Mouse (Mus musculus) MEL (cell line): Measurements from ENCODE around the gene Gatad2a. TPM values are rescaled to one million over a fixed set of nuclear protein-coding genes. Genes with fewer than 3 reads are reported as not detected.

Experiments used
- DNase-seq: peaks from one replicate; pipeline ENCODE4 v3.0.0; 2011; ENCODE audit warnings: low read depth, low spot score
- H3K27ac ChIP-seq: 2 replicates; pipeline ENCODE4 v1.5.1; 2012; ENCODE audit warnings: low read depth, mild to moderate bottlenecking, control low read depth, low read length, moderate library complexity; ENCODE audit not compliant: control insufficient read depth
- H3K27me3 ChIP-seq, 2 experiments: fragments of 150-350 bp in 1 of 2; sonication (generic) in 1 of 2; 2 replicates each; pipeline ENCODE4 v1.6.1; 2012; ENCODE audit warnings: low read length in 2 of 2, mild to moderate bottlenecking in 2 of 2, improper control_type of control experiment in 1 of 2, moderate library complexity in 1 of 2; ENCODE audit not compliant: insufficient read depth in 2 of 2, control insufficient read depth in 1 of 2
- H3K36me3 ChIP-seq, 2 experiments: 2 replicates each; pipeline ENCODE4 v1.6.1; 2012 to 2014; ENCODE audit warnings: low read length in 2 of 2, improper control_type of control experiment in 1 of 2, inconsistent platforms in 1 of 2, mild to moderate bottlenecking in 1 of 2; ENCODE audit not compliant: insufficient read depth in 2 of 2, control insufficient read depth in 1 of 2
- H3K4me1 ChIP-seq, 2 experiments: fragments of 150-350 bp in 1 of 2; sonication (generic) in 1 of 2; 2 replicates each; pipeline ENCODE4 v1.6.1; 2012; ENCODE audit warnings: low read length in 2 of 2, improper control_type of control experiment in 1 of 2, mild to moderate bottlenecking in 1 of 2; ENCODE audit not compliant: insufficient read depth in 2 of 2, control insufficient read depth in 1 of 2
- H3K4me3 ChIP-seq, 2 experiments: fragments of 150-350 bp in 1 of 2; sonication (generic) in 1 of 2; 2 replicates each; pipeline ENCODE4 v1.5.1; 2012; ENCODE audit warnings: low read depth in 2 of 2, low read length in 2 of 2, mild to moderate bottlenecking in 2 of 2, moderate library complexity in 2 of 2, control low read depth in 1 of 2, improper control_type of control experiment in 1 of 2; ENCODE audit not compliant: control insufficient read depth in 1 of 2, insufficient read depth in 1 of 2
- H3K79me2 ChIP-seq: 2 replicates; pipeline ENCODE4 v1.6.1; 2012; ENCODE audit warnings: mild to moderate bottlenecking, low read length, moderate library complexity; ENCODE audit not compliant: control insufficient read depth, poor library complexity, insufficient read depth
- H3K9ac ChIP-seq: 2 replicates; pipeline ENCODE4 v1.6.1; 2012; ENCODE audit warnings: low read depth, mild to moderate bottlenecking, control low read depth, low read length, moderate library complexity; ENCODE audit not compliant: control insufficient read depth, poor library complexity, severe bottlenecking
- H3K9me3 ChIP-seq: fragments of 150-350 bp; sonication (generic); replicated peaks from 2 replicates; pipeline ENCODE4 v1.6.1; 2012; ENCODE audit warnings: mild to moderate bottlenecking, low read length, improper control_type of control experiment, moderate library complexity; ENCODE audit not compliant: insufficient read depth
- EP300 ChIP-seq, 2 experiments: IDR thresholded peaks; 2 replicates each; pipeline ENCODE4 v1.6.1; 2011; ENCODE audit warnings: improper control_type of control experiment in 2 of 2, low read length in 2 of 2, low read depth in 1 of 2, mild to moderate bottlenecking in 1 of 2
- ETS1 ChIP-seq: IDR thresholded peaks from 2 replicates; pipeline ENCODE4 v1.6.1; 2012; ENCODE audit warnings: low read depth, mild to moderate bottlenecking, inconsistent platforms, low read length, improper control_type of control experiment, moderate library complexity
- MAFK ChIP-seq: IDR thresholded peaks from 2 replicates; pipeline ENCODE4 v1.6.1; 2011; ENCODE audit warnings: low read depth, mild to moderate bottlenecking, low read length, improper control_type of control experiment, borderline replicate concordance
- MAZ ChIP-seq: IDR thresholded peaks from 2 replicates; pipeline ENCODE4 v1.6.1; 2012; ENCODE audit warnings: low read depth, mild to moderate bottlenecking, inconsistent platforms, low read length, improper control_type of control experiment
- MEF2A ChIP-seq: IDR thresholded peaks from 2 replicates; pipeline ENCODE4 v1.6.1; 2014; ENCODE audit warnings: low read depth, mild to moderate bottlenecking, inconsistent platforms, low read length, improper control_type of control experiment; ENCODE audit not compliant: poor library complexity, insufficient replicate concordance, severe bottlenecking; ENCODE audit errors: extremely low read depth
- MXI1 ChIP-seq: IDR thresholded peaks from 2 replicates; pipeline ENCODE4 v1.6.1; 2011; ENCODE audit warnings: mild to moderate bottlenecking, low read depth, low read length, improper control_type of control experiment
- POLR2A ChIP-seq, 2 experiments: IDR thresholded peaks; 2 replicates each; pipeline ENCODE4 v1.6.1; 2011 to 2012; ENCODE audit warnings: low read length in 2 of 2, mild to moderate bottlenecking in 2 of 2, control low read depth in 1 of 2, improper control_type of control experiment in 1 of 2, low read depth in 1 of 2, moderate library complexity in 1 of 2; ENCODE audit not compliant: control insufficient read depth in 1 of 2, insufficient read depth in 1 of 2, poor library complexity in 1 of 2
- POLR2AphosphoS2 ChIP-seq: IDR thresholded peaks from 2 replicates; pipeline ENCODE4 v1.6.1; 2011; ENCODE audit warnings: low read length, improper control_type of control experiment
- POLR2AphosphoS5 ChIP-seq: IDR thresholded peaks from 2 replicates; pipeline ENCODE4 v1.6.1; 2012; ENCODE audit warnings: low read depth, borderline replicate concordance, mild to moderate bottlenecking, inconsistent platforms, low read length, moderate library complexity, mixed read lengths
- SIN3A ChIP-seq: IDR thresholded peaks from 2 replicates; pipeline ENCODE4 v1.6.1; 2012; ENCODE audit warnings: low read length, improper control_type of control experiment, inconsistent platforms
- TAL1 ChIP-seq: IDR thresholded peaks from 2 replicates; pipeline ENCODE4 v1.6.1; 2012; ENCODE audit warnings: mild to moderate bottlenecking, inconsistent platforms, low read length, moderate library complexity, mixed read lengths
- TBP ChIP-seq: IDR thresholded peaks from 2 replicates; pipeline ENCODE4 v1.8.0; 2011; ENCODE audit warnings: low read depth, low read length, improper control_type of control experiment
- TCF12 ChIP-seq: IDR thresholded peaks from 2 replicates; pipeline ENCODE4 v1.6.1; 2014; ENCODE audit warnings: low read depth, mild to moderate bottlenecking, inconsistent platforms, low read length, improper control_type of control experiment, moderate library complexity
- USF1 ChIP-seq: IDR thresholded peaks from 2 replicates; pipeline ENCODE4 v1.6.1; 2014; ENCODE audit warnings: low read depth, mild to moderate bottlenecking, inconsistent platforms, low read length, improper control_type of control experiment, moderate library complexity
- USF2 ChIP-seq, 2 experiments: IDR thresholded peaks; 2 replicates each; pipeline ENCODE4 v1.6.1; 2011 to 2012; ENCODE audit warnings: improper control_type of control experiment in 2 of 2, low read length in 2 of 2, borderline replicate concordance in 1 of 2, inconsistent platforms in 1 of 2, low read depth in 1 of 2, mild to moderate bottlenecking in 1 of 2; ENCODE audit not compliant: insufficient read depth in 1 of 2
- ZC3H11A ChIP-seq: IDR thresholded peaks from 2 replicates; pipeline ENCODE4 v1.6.1; 2012; ENCODE audit warnings: low read depth, mild to moderate bottlenecking, inconsistent platforms, low read length, improper control_type of control experiment
- ZKSCAN1 ChIP-seq: IDR thresholded peaks from 2 replicates; pipeline ENCODE4 v1.6.1; 2012; ENCODE audit warnings: low read depth, mild to moderate bottlenecking, inconsistent platforms, low read length, improper control_type of control experiment, moderate library complexity
- ZMIZ1 ChIP-seq: IDR thresholded peaks from 2 replicates; pipeline ENCODE4 v1.6.1; 2012; ENCODE audit warnings: low read depth, mild to moderate bottlenecking, inconsistent platforms, low read length, improper control_type of control experiment, moderate library complexity
- ZNF384 ChIP-seq: IDR thresholded peaks from 2 replicates; pipeline ENCODE4 v1.6.1; 2012; ENCODE audit warnings: low read depth, mild to moderate bottlenecking, inconsistent platforms, low read length, improper control_type of control experiment
- polyA plus RNA-seq, 2 experiments: library from polyadenylated mRNA; stranded (reverse) in 1 of 2; unstranded in 1 of 2; fragments of >175 nt in 1 of 2; fragments of >200 nt in 1 of 2; gene quantifications; 2 replicates each; pipeline versions ENCODE4 v1.2.1 to v1.2.4; 2012; ENCODE audit warnings: low replicate concordance in 2 of 2, low read depth in 1 of 2; ENCODE audit not compliant: insufficient read length in 2 of 2, insufficient read depth in 1 of 2, missing spikeins in 1 of 2
- total RNA-seq: library from RNA; depleted of rRNA; stranded (reverse); fragments of 300-350 nt; gene quantifications from 2 replicates; pipeline ENCODE4 v1.2.3, GENCODE M21; 2012

Gene Gatad2a
- total and polyA plus RNA-seq, 3 experiments, result 38.0 to 129 (median 111) TPM

DNA sequence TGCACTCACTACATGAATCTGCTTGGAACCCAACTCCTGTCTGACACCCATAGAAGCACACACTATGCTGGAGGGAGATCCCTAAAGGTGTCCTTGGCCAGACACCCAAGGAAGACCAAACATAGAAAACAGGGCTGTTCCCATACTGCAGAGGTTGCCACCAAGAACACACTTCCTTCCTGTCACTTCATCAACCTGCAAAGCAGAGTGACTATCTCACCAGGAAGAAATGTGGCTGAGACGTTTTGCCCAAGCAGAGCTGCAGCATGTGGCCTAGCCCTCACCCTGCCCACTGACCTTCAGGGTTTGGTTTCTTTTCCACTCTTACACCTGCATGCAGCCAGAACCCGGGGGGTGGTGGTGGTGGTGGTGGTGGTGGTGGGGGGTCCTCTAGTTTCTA, 62.4 kb downstream of the Gatad2a start:
- no peak overlapping the region for H3K9ac ChIP-seq
- H3K79me2 ChIP-seq, result peaks cover 14% of the 10 kb centered on the region
- peaks cover 0 to 5% of the 10 kb centered on the region in 2 experiments; a peak in 2 of 4 replicates for H3K36me3 ChIP-seq
- TF ChIP-seq ZC3H11A, result no peak
- H3K9me3 ChIP-seq, result no peaks in the 10 kb centered on the region
- no peak overlapping the region for H3K4me3 ChIP-seq
- no peak for DNase-seq
- no peaks in the 10 kb centered on the region for H3K27me3 ChIP-seq
- H3K27ac ChIP-seq, result no peak overlapping the region
- no peaks in the 10 kb centered on the region; a peak in 3 of 4 replicates for H3K4me1 ChIP-seq

DNA sequence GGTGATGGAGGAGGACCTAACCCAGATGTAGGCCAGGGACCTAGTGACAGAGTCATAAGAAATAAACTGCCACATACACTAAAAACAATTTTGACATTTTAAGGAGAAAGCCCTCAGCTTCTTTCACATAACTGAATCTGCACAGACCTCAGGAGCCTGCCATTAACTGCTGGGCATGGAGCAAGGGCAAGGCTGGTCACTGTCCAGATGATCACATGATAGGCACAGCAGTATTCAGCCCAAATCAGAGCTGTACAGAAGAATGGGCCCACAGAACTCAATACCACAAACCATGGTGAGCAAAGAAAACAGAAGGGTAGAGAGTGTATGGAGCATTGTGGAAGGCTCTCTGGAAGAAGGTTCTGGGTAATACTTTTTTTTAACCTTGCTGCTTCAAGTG, 69.3 kb downstream of the Gatad2a start:
- no peak overlapping the region for H3K9ac ChIP-seq
- TF ChIP-seq EP300 (IDR thresholded peaks at IDR 0.05; ENCODE audit: low read depth in 1 of 2, low read length in 2 of 2) (no peak), MAZ (no peak), POLR2A (IDR thresholded peaks at IDR 0.05; ENCODE audit: control insufficient read depth in 1 of 2, insufficient read depth in 1 of 2, low read depth in 1 of 2, low read length in 2 of 2, poor library complexity in 1 of 2) (no peak), ZMIZ1 (no peak), SIN3A (no peak), ZNF384 (no peak), ETS1 (no peak), POLR2AphosphoS2 (no peak), TCF12 (no peak), MXI1 (no peak), USF1 (no peak), TAL1 (no peak), MAFK (no peak), MEF2A (no peak)
- H3K9me3 ChIP-seq, result no peaks in the 10 kb centered on the region
- no peak overlapping the region for H3K27ac ChIP-seq
- DNase-seq, result no peak
- H3K4me3 ChIP-seq, result no peak overlapping the region
- H3K27me3 ChIP-seq, result no peaks in the 10 kb centered on the region
- no peaks in the 10 kb centered on the region; a peak in 1 of 4 replicates for H3K4me1 ChIP-seq
- peaks cover 0 to 9% of the 10 kb centered on the region in 2 experiments; a peak in 1 of 4 replicates for H3K36me3 ChIP-seq
- H3K79me2 ChIP-seq, result peaks cover 3% of the 10 kb centered on the region

DNA sequence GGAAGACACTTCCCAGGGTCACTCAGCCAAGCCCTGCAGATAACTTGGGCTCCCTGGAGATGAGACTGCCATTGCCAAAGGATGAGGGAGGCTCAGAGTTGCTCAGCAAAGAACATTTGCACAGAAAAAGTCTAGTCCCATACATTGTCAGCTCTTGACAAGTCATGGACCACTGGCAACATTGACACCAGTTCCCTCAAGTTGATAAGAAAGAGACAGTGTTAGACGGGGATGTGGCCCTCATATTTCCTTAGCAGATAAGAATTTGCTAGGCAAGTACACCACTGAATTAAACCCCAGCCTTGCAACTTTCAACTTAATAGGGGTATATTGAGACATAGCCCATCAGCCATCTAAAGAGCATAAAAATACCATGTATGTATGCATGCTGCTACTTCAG, 72.2 kb downstream of the Gatad2a start:
- Histone ChIP-seq H3K4me1 (peaks cover 9 to 25% of the 10 kb centered on the region in 2 experiments), H3K9ac (no peak overlapping the region), H3K79me2 (peaks cover 8% of the 10 kb centered on the region), H3K36me3 (peaks cover 5 to 18% of the 10 kb centered on the region in 2 experiments; a peak in 3 of 4 replicates), H3K27ac (no peak overlapping the region), H3K27me3 (no peaks in the 10 kb centered on the region), H3K9me3 (no peaks in the 10 kb centered on the region), H3K4me3 (no peak overlapping the region)
- no peak for DNase-seq
- no peak for TF ChIP-seq TBP
- no peak for TF ChIP-seq USF2 (IDR thresholded peaks at IDR 0.05; ENCODE audit: borderline replicate concordance in 1 of 2, insufficient read depth in 1 of 2, low read depth in 1 of 2, low read length in 2 of 2)
- no peak for TF ChIP-seq POLR2AphosphoS5
- TF ChIP-seq MXI1, result no peak
- TF ChIP-seq ZKSCAN1, result no peak
